Mouse (Mus musculus) midbrain, postnatal 0 days (tissue): ENCODE measurements around the gene Sds. TPM values are rescaled to one million over a fixed set of nuclear protein-coding genes. Genes with fewer than 3 reads are reported as not detected.
A peak's percentile ranks its signal among the peaks of the same experiment; 100 is the strongest.

Source experiments
- ATAC-seq: fragments of 200-750 bp; cut with Nextera tagmentation; 2 replicates; pipeline ENCODE4 v1.8.0; 2017; ENCODE audit warnings: moderate number of reproducible peaks, mild to moderate bottlenecking, moderate TSS enrichment, moderate library complexity; ENCODE audit not compliant: low FRiP score
- DNase-seq: peaks from one replicate; pipeline ENCODE4 v3.0.0-alpha.2; 2015; ENCODE audit warnings: low spot score
- H3K27ac ChIP-seq: fragments of 300-500 bp; sonication (generic); 2 replicates; pipeline ENCODE4 v1.5.1; 2014; ENCODE audit warnings: low read depth, mild to moderate bottlenecking, low read length, mixed read lengths
- H3K27me3 ChIP-seq: fragments of 300-500 bp; sonication (generic); 2 replicates; pipeline ENCODE4 v1.6.1; 2014; ENCODE audit warnings: low read length, control low read depth, mixed read lengths; ENCODE audit not compliant: insufficient read depth
- H3K36me3 ChIP-seq: fragments of 300-500 bp; sonication (generic); 2 replicates; pipeline ENCODE4 v1.6.1; 2014; ENCODE audit warnings: low read length, control low read depth, mixed read lengths; ENCODE audit not compliant: insufficient read depth
- H3K4me1 ChIP-seq: fragments of 300-500 bp; sonication (generic); 2 replicates; pipeline ENCODE4 v1.6.1; 2014; ENCODE audit warnings: mild to moderate bottlenecking, control low read depth, antibody characterized with exemption, low read length, mixed read lengths; ENCODE audit not compliant: insufficient read depth
- H3K4me2 ChIP-seq: fragments of 300-500 bp; sonication (generic); 2 replicates; pipeline ENCODE4 v1.6.1; 2014; ENCODE audit warnings: low read depth, mild to moderate bottlenecking, low read length, mixed read lengths; ENCODE audit not compliant: poor library complexity, severe bottlenecking
- H3K4me3 ChIP-seq: fragments of 300-500 bp; sonication (generic); 2 replicates; pipeline ENCODE4 v1.5.1; 2014; ENCODE audit warnings: low read depth, mild to moderate bottlenecking, low read length, moderate library complexity
- H3K9ac ChIP-seq: fragments of 300-500 bp; sonication (generic); replicated peaks from 2 replicates; pipeline ENCODE4 v1.6.1; 2014; ENCODE audit warnings: mild to moderate bottlenecking, low read length, moderate library complexity, mixed read lengths; ENCODE audit not compliant: poor library complexity, severe bottlenecking
- H3K9me3 ChIP-seq: fragments of 300-500 bp; sonication (generic); 2 replicates; pipeline ENCODE4 v1.6.1; 2016; ENCODE audit warnings: low read length, control low read depth
- CTCF ChIP-seq: IDR thresholded peaks from 2 replicates; pipeline ENCODE4 v1.5.1; 2016; ENCODE audit warnings: antibody characterized with exemption, mild to moderate bottlenecking
- WGBS: fragments of 180-500 bp; shearing (Covaris S2); extraction: QIAGEN DNeasy Blood & Tissue Kit; methylation state at CpG from one replicate; pipeline ENCODE4 v1.1.7; 2014; 5-methylcytosine and 5-hydroxymethylcytosine counted together
- polyA plus RNA-seq: library from polyadenylated mRNA; unstranded; fragments of >200 nt; fragmentation: Nextera tagmentation; extraction: Ambion mirVana; gene quantifications from 2 replicates; pipeline ENCODE4 v1.2.1, GENCODE M21; 2015
- total RNA-seq: library from RNA; depleted of rRNA; stranded (reverse); fragments of >200 nt; gene quantifications from 2 replicates; pipeline ENCODE4 v1.2.3, GENCODE M21; 2014

Gene Sds
- total and polyA plus RNA-seq, 2 experiments from 2014 or later, result 0.17 TPM; not detected in 1

- no peaks in the 10 kb centered on the region for H3K4me1 ChIP-seq
- 79% methylated on average over 4 of the region's 4 CpGs for WGBS
- H3K27ac ChIP-seq, result no peak overlapping the region
- ATAC-seq (no peak), DNase-seq (no peak)
- H3K9ac ChIP-seq, result no peak overlapping the region
- TF ChIP-seq CTCF, result peak; percentile 76
- no peaks in the 10 kb centered on the region for H3K9me3 ChIP-seq
- H3K4me2 ChIP-seq, result no peak overlapping the region
- no peaks in the 10 kb centered on the region for H3K36me3 ChIP-seq
- no peak overlapping the region for H3K4me3 ChIP-seq
- no peaks in the 10 kb centered on the region for H3K27me3 ChIP-seq
These were observed 12.0 kb upstream of the Sds start for GRCm38 (mm10) chr5:120464321-120464720.

- Histone ChIP-seq H3K36me3 (no peaks in the 10 kb centered on the region), H3K9ac (no peak overlapping the region), H3K9me3 (no peaks in the 10 kb centered on the region), H3K4me2 (no peak overlapping the region), H3K27ac (no peak overlapping the region), H3K4me3 (no peak overlapping the region), H3K4me1 (no peaks in the 10 kb centered on the region), H3K27me3 (no peaks in the 10 kb centered on the region)
- ATAC-seq (no peak), DNase-seq (no peak)
- WGBS, result 45% methylated on average over 5 of the region's 5 CpGs
- peak; percentile 58 for TF ChIP-seq CTCF
These were observed 11.3 kb upstream of the Sds start for GRCm38 (mm10) chr5:120465062-120465461.

- TF ChIP-seq CTCF, result 0 out of 2 replicates have a peak, but pooled peaks have one; percentile 13
- 51% methylated on average over 6 of the region's 6 CpGs for WGBS
- ATAC-seq (no peak), DNase-seq (no peak)
- Histone ChIP-seq H3K27ac (no peak overlapping the region), H3K9ac (no peak overlapping the region), H3K4me3 (no peak overlapping the region), H3K4me2 (no peak overlapping the region), H3K27me3 (no peaks in the 10 kb centered on the region), H3K36me3 (no peaks in the 10 kb centered on the region), H3K9me3 (no peaks in the 10 kb centered on the region), H3K4me1 (no peaks in the 10 kb centered on the region)
These were observed 10.5 kb upstream of the Sds start for GRCm38 (mm10) chr5:120465860-120466259.

- Histone ChIP-seq H3K4me3 (peak overlapping the region; percentile 23; the same call in 1 of the 2 replicates), H3K9me3 (no peaks in the 10 kb centered on the region), H3K4me1 (no peaks in the 10 kb centered on the region), H3K27me3 (no peaks in the 10 kb centered on the region), H3K4me2 (peak overlapping the region; percentile 41), H3K9ac (no peak overlapping the region), H3K27ac (no peak overlapping the region), H3K36me3 (no peaks in the 10 kb centered on the region)
- DNase-seq (no peak), ATAC-seq (no peak)
- peak; percentile 40 for TF ChIP-seq CTCF
- 16% methylated on average over 4 of the region's 4 CpGs for WGBS
These were observed 9.3 kb upstream of the Sds start for GRCm38 (mm10) chr5:120467026-120467425.

- Histone ChIP-seq H3K4me2 (no peak overlapping the region), H3K9ac (no peak overlapping the region), H3K27me3 (no peaks in the 10 kb centered on the region), H3K27ac (no peak overlapping the region), H3K36me3 (no peaks in the 10 kb centered on the region), H3K9me3 (no peaks in the 10 kb centered on the region), H3K4me1 (no peaks in the 10 kb centered on the region), H3K4me3 (no peak overlapping the region)
- no peak for DNase-seq
- WGBS, result 86% methylated on average over 5 of the region's 5 CpGs
- ATAC-seq, result no peak
- TF ChIP-seq CTCF, result no peak
These were observed 8.0 kb upstream of the Sds start for GRCm38 (mm10) chr5:120468336-120468735.

- H3K36me3 ChIP-seq, result no peaks in the 10 kb centered on the region
- WGBS, result 94% methylated on average over 6 of the region's 6 CpGs
- no peak for TF ChIP-seq CTCF
- no peak for ATAC-seq
- H3K4me2 ChIP-seq, result no peak overlapping the region
- H3K4me1 ChIP-seq, result no peaks in the 10 kb centered on the region
- no peak overlapping the region for H3K27ac ChIP-seq
- no peak overlapping the region for H3K4me3 ChIP-seq
- no peak for DNase-seq
- H3K9ac ChIP-seq, result no peak overlapping the region
- no peaks in the 10 kb centered on the region for H3K27me3 ChIP-seq
- H3K9me3 ChIP-seq, result no peaks in the 10 kb centered on the region
These were observed 7.5 kb upstream of the Sds start for GRCm38 (mm10) chr5:120468830-120469229.
